Mouse (Mus musculus) hindbrain, embryonic 11.5 days (tissue): ENCODE results near the gene Hmgcr. TPM values are rescaled to one million over a fixed set of nuclear protein-coding genes. Genes with fewer than 3 reads are reported as not detected.
"Not testable (repeated sequence)": the region's sequence is repeated elsewhere in the genome, so short reads cannot be mapped to it uniquely, and the experiment has no call there.

Experiments used
- ATAC-seq: fragments of 200-750 bp; cut with Nextera tagmentation; 2 replicates; pipeline ENCODE4 v1.8.0; 2017; ENCODE audit warnings: mild to moderate bottlenecking, moderate TSS enrichment, moderate library complexity; ENCODE audit not compliant: low FRiP score
- DNase-seq: peaks from one replicate; pipeline ENCODE4 v3.0.0-alpha.2; 2015; ENCODE audit warnings: low spot score
- H3K27ac ChIP-seq: fragments of 300-500 bp; sonication (generic); 2 replicates; pipeline ENCODE4 v1.5.1; 2014; ENCODE audit warnings: mild to moderate bottlenecking, low read depth, low read length
- H3K27me3 ChIP-seq: fragments of 300-500 bp; sonication (generic); 2 replicates; pipeline ENCODE4 v1.6.1; 2014; ENCODE audit warnings: mild to moderate bottlenecking, low read length, moderate library complexity, mixed read lengths; ENCODE audit not compliant: control insufficient read depth, insufficient read depth
- H3K36me3 ChIP-seq: fragments of 300-500 bp; sonication (generic); 2 replicates; pipeline ENCODE4 v1.6.1; 2014; ENCODE audit warnings: mild to moderate bottlenecking, low read length, moderate library complexity, mixed read lengths; ENCODE audit not compliant: control insufficient read depth, insufficient read depth
- H3K4me1 ChIP-seq: fragments of 300-500 bp; sonication (generic); replicated peaks from 2 replicates; pipeline ENCODE4 v1.6.1; 2014; ENCODE audit warnings: low read length, mixed read lengths; ENCODE audit not compliant: control insufficient read depth, insufficient read depth
- H3K4me2 ChIP-seq: fragments of 300-500 bp; sonication (generic); replicated peaks from 2 replicates; pipeline ENCODE4 v1.6.1; 2014; ENCODE audit warnings: mild to moderate bottlenecking, low read depth, low read length
- H3K4me3 ChIP-seq: fragments of 300-500 bp; sonication (generic); 2 replicates; pipeline ENCODE4 v1.5.1; 2014; ENCODE audit warnings: low read depth, low read length
- H3K9ac ChIP-seq: fragments of 300-500 bp; sonication (generic); 2 replicates; pipeline ENCODE4 v1.6.1; 2014; ENCODE audit warnings: low read depth, low read length
- H3K9me3 ChIP-seq: fragments of 300-500 bp; sonication (generic); 2 replicates; pipeline ENCODE4 v1.6.1; 2016; ENCODE audit warnings: low read length; ENCODE audit not compliant: control insufficient read depth
- WGBS: fragments of 180-500 bp; shearing (Covaris S2); extraction: QIAGEN DNeasy Blood & Tissue Kit; methylation state at CpG from one replicate; pipeline ENCODE4 v1.1.7; 2014; 5-methylcytosine and 5-hydroxymethylcytosine counted together
- polyA plus RNA-seq: library from polyadenylated mRNA; unstranded; fragments of >200 nt; fragmentation: Nextera tagmentation; extraction: Ambion mirVana; gene quantifications from 2 replicates; pipeline ENCODE4 v1.2.1, GENCODE M21; 2014

Hmgcr gene
- polyA plus RNA-seq, 1 experiment from 2014 or later, result 199 TPM

GRCm38 (mm10) chr13:96672276-96672675, 1.5 kb upstream of the Hmgcr start:
- DNase-seq, result no peak
- Histone ChIP-seq H3K27ac (no peak overlapping the region), H3K4me3 (no peak overlapping the region), H3K36me3 (no peaks in the 10 kb centered on the region), H3K9ac (no peak overlapping the region), H3K4me1 (0 out of 2 replicates have a peak, but pooled peaks cover 3% of the 10 kb centered on the region), H3K4me2 (no peak overlapping the region), H3K9me3 (no peaks in the 10 kb centered on the region), H3K27me3 (no peaks in the 10 kb centered on the region)
- WGBS, result 92% methylated on average over 6 of the region's 6 CpGs
- ATAC-seq, result no peak

- Histone ChIP-seq H3K9ac (no peak overlapping the region), H3K27me3 (no peaks in the 10 kb centered on the region), H3K27ac (no peak overlapping the region), H3K4me2 (no peak overlapping the region), H3K9me3 (no peaks in the 10 kb centered on the region), H3K4me1 (0 out of 2 replicates have a peak, but pooled peaks cover 3% of the 10 kb centered on the region), H3K36me3 (no peaks in the 10 kb centered on the region), H3K4me3 (no peak overlapping the region)
- DNase-seq, result no peak
- no peak for ATAC-seq
- 90% methylated on average over 5 of the region's 5 CpGs for WGBS
These were observed 1.1 kb upstream of the Hmgcr start for GRCm38 (mm10) chr13:96671906-96672234.

GRCm38 (mm10) chr13:96671078-96671905, 556 bp upstream of the Hmgcr start:
- Histone ChIP-seq H3K4me1 (0 out of 2 replicates have a peak, but pooled peaks cover 3% of the 10 kb centered on the region), H3K4me2 (peak overlapping the region; percentile 55), H3K27me3 (no peaks in the 10 kb centered on the region), H3K9ac (peak overlapping the region; percentile 38; the same call in 1 of the 2 replicates), H3K9me3 (no peaks in the 10 kb centered on the region), H3K4me3 (peak overlapping the region; percentile 36), H3K36me3 (no peaks in the 10 kb centered on the region), H3K27ac (peak overlapping the region; percentile 78)
- DNase-seq, result no peak
- ATAC-seq, result peak; percentile 20
- WGBS, result 14% methylated on average over 31 of the region's 31 CpGs

GRCm38 (mm10) chr13:96670019-96670405, 724 bp downstream of the Hmgcr start:
- H3K9me3 ChIP-seq, result no peaks in the 10 kb centered on the region
- peak overlapping the region; percentile 66 for H3K4me2 ChIP-seq
- 7% methylated on average over 13 of the region's 13 CpGs for WGBS
- peak overlapping the region; percentile 96 for H3K27ac ChIP-seq
- peak overlapping the region; percentile 99 for H3K9ac ChIP-seq
- no peak for DNase-seq
- no peaks in the 10 kb centered on the region for H3K36me3 ChIP-seq
- H3K27me3 ChIP-seq, result no peaks in the 10 kb centered on the region
- 0 out of 2 replicates have a peak, but pooled peaks cover 3% of the 10 kb centered on the region for H3K4me1 ChIP-seq
- H3K4me3 ChIP-seq, result peak overlapping the region; percentile 98
- ATAC-seq, result no peak

GRCm38 (mm10) chr13:96664419-96664974, 6.2 kb downstream of the Hmgcr start:
- no peaks in the 10 kb centered on the region for H3K27me3 ChIP-seq
- no peak overlapping the region for H3K4me3 ChIP-seq
- H3K36me3 ChIP-seq, result peaks cover 28% of the 10 kb centered on the region
- no peak overlapping the region for H3K9ac ChIP-seq
- DNase-seq, result no peak
- 0 out of 2 replicates have a peak, but pooled peaks cover 3% of the 10 kb centered on the region for H3K4me1 ChIP-seq
- WGBS, result 90% methylated on average over 7 of the region's 7 CpGs
- no peaks in the 10 kb centered on the region for H3K9me3 ChIP-seq
- no peak overlapping the region for H3K27ac ChIP-seq
- no peak overlapping the region for H3K4me2 ChIP-seq
- ATAC-seq, result no peak

GRCm38 (mm10) chr13:96663120-96663519, 7.6 kb downstream of the Hmgcr start:
- H3K4me3 ChIP-seq, H3K4me1 ChIP-seq, H3K4me2 ChIP-seq, H3K9ac ChIP-seq, ATAC-seq, H3K9me3 ChIP-seq, H3K27ac ChIP-seq, DNase-seq, H3K27me3 ChIP-seq: not testable (repeated sequence)
- 97% methylated on average over 4 of the region's 4 CpGs for WGBS
- H3K36me3 ChIP-seq, result peaks cover 38% of the 10 kb centered on the region

- H3K4me3 ChIP-seq, result no peak overlapping the region
- H3K4me1 ChIP-seq, result no peaks in the 10 kb centered on the region
- H3K27ac ChIP-seq, result 0 out of 2 replicates have a peak overlapping the region, but pooled peaks have one; percentile 1
- no peak overlapping the region for H3K4me2 ChIP-seq
- H3K36me3 ChIP-seq, result peaks cover 50% of the 10 kb centered on the region
- peak; percentile 56 for DNase-seq
- H3K9me3 ChIP-seq, result no peaks in the 10 kb centered on the region
- H3K27me3 ChIP-seq, result no peaks in the 10 kb centered on the region
- ATAC-seq, result peak; percentile 91
- H3K9ac ChIP-seq, result no peak overlapping the region
- WGBS, result 70% methylated on average over 10 of the region's 10 CpGs
These were observed 10.5 kb downstream of the Hmgcr start for GRCm38 (mm10) chr13:96660095-96660860.

- Histone ChIP-seq H3K27ac (no peak overlapping the region), H3K36me3 (peaks cover 47% of the 10 kb centered on the region), H3K4me1 (no peaks in the 10 kb centered on the region), H3K9ac (no peak overlapping the region), H3K9me3 (no peaks in the 10 kb centered on the region), H3K27me3 (no peaks in the 10 kb centered on the region), H3K4me3 (no peak overlapping the region), H3K4me2 (no peak overlapping the region)
- DNase-seq (no peak), ATAC-seq (no peak)
- WGBS, result 93% methylated on average over 7 of the region's 7 CpGs
These were observed 11.8 kb downstream of the Hmgcr start for GRCm38 (mm10) chr13:96658936-96659335.
